Mouse (Mus musculus) urinary bladder, postnatal 14 days (tissue): Measurements from ENCODE around the gene Pla2g6.

Experiments
- DNase-seq: peaks from one replicate; pipeline ENCODE4 v3.0.0; 2021; ENCODE audit warnings: low spot score

Gene Pla2g6

DNA sequence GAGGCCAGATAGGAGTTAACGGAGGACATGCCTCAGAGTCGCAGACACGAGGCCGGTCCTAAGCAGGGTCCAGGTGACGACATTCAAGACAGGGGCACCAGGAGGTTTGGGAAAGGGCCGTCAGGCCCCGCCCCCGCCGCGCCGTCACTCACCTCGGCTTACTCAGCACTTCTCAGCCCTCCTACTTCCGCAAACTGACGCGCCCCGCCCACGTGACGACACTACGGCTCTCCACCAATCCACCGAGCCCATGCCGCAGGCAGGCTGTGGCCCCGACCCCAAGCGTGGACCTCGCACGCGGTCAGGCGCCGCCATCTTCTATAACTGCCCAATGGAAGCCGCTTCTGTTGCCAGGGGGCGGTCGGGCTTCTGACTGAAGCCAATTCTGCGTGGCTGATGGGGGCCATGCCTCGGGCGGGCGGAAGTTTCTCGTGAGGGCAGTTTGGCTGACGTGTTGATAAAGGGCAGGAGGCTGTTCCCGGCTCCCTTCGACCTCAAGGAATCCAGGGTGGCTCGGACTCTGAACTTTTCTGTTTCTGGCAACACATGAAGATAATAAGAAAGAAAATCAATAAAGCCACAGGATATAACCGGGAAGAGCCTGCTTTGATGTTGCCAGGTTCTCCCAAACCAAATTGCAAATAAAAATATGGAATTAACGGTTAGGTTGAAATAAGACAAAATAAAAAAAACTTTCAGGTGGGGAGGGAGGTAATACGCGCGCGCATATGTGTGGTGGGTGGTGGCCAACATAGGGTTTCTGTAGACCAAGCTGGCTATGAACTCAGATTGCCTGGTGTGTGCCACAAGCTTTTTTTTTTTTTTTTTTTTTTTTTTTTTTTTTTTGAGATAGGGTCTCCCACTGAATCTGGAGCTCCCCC, at the start of gene Pla2g6:
Gene Pla2g6 (minus strand): TSS at position 333 of the 881 bp plus-strand sequence.
- peak; percentile 100 for DNase-seq

DNA sequence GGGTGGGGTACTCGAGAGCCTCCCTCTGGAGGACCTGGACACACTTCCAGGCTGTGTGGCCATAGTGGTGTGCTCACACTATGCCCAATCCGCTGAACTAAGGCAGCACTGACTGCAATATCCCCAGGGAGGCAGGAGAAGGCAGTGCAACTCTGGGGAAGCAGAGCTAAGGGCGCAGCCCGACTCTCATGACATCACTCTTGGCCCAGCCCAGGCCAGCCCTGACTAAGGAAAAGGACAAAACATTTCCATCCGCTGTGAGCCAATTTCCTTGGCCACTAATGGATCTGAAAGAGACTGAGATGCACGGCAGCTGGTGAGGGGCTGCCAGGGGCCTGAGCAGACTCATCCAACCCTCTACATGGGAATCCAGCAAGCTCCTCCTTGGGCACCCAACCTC, 49.5 kb upstream of the Pla2g6 start:
- peak; percentile 78 for DNase-seq

DNA sequence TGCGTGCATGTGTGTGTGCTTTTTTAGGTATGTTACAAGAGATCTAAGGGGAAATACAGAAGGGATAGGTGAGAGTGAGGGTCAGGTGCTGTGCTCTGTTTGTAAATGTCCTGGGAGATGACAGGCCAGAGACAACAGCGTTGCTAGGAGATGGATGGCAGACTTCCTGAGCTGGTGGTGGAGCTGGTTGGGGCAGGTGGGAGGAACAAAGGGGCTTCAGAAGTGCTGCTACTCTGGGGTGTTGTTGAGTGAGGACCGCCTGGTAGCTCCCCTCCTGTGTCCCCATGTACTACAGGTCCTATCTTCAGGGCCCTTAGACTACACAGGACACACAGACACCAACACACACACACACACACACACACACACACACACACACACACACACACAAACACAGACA, 46.6 kb upstream of the Pla2g6 start:
- no peak for DNase-seq

GRCm38 (mm10) chr15:79370281-79370843, 42.2 kb upstream of the Pla2g6 start:
- DNase-seq, result no peak

- DNase-seq, result no peak
These were observed 41.5 kb upstream of the Pla2g6 start for GRCm38 (mm10) chr15:79369452-79370280.

DNA sequence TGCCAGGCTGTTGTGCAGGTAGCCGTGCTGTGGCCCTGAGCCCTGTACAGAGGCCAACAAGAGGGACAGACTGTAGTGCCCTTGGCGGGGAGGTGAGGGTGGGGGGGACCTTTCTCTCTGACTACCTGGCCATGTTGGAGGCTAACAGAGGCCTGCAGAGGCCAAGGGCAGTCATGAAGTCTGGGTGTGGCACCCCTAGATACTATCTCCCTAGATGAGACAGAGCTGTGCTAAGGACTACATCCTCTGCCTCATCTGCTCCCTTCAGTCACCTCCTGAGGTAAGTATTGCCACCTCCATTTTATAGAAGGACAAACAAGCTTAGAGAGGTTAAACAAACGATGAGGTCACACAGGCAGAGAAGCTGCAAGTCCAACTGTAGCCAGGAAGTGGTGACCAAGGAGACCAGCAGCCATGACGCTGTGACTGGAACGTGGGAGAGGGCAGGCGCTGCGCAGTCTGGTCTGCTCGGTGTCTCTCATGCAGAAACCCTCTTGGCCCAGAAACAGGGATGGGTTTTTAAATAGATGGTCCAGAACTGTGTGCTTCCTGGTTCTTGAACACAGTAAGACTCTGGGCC, 40.8 kb upstream of the Pla2g6 start:
- peak; percentile 49 for DNase-seq

DNA sequence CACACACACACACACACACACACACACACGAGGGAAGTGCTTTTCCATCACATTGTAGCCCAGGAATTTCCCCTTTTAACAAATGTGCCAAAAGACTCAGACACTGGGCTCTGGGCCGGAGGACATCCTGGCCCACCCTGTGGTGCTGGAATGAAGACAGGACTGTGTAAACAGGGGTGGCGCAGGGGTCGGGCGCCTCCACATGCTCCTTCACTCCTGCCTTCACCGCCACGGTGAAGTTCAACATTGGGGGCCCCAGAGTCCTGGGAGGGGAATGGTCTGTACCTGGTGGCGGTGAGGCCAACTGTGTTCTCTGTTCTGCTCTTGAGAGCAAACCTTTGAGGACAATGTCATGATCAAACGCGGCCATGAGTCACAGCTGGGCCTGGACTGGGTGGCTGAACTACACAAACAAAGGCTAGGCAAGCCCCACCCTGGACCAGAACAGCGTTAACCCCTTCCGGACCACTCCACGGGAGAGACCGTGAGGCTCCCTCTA, 40.2 kb upstream of the Pla2g6 start:
- peak; percentile 88 for DNase-seq

DNA sequence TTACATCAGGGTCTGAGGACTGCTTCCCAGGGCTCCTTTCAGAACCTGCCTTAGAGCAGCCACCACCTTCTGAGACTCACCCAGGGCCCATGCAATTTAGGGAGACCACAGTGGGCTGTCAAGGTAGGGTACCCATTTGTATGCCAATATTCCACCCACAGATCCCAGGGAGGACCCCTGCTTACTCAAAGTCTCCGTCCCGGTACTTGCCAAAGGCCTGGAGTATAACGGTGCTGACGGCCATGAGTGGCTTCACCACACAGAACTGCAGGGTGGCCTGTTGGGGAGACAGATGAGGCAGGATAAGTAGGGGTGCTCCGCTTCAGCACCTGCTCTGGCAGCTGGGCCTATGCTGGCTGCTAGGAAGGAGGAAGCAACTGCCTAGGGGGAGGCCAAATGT, 38.2 kb upstream of the Pla2g6 start:
- DNase-seq, result no peak

- no peak for DNase-seq
These were observed 36.9 kb upstream of the Pla2g6 start for GRCm38 (mm10) chr15:79365068-79365467.

- DNase-seq, result no peak
These were observed 35.9 kb upstream of the Pla2g6 start for GRCm38 (mm10) chr15:79364120-79364519.

DNA sequence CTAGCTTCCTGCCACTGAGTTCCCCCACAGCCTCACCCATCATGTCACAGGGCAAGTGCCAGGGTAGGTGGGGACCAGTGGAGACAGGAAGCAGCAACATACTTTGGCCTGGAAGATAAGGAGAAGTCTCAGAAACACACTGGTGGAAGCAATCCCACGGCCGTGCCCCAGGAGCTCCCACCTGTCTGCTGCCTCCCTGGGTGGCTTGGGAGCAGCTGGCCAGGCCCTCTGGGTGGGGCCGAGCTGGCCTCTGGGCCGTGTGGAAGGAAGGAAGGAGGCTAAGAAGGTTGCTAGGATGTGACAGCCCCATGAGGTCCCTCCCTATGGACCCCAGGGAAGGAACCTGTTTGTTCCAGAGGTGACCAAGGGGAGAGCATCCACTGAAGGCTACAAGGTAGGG, 32.8 kb upstream of the Pla2g6 start:
- DNase-seq, result no peak

GRCm38 (mm10) chr15:79360371-79360770, 32.2 kb upstream of the Pla2g6 start:
- no peak for DNase-seq

DNA sequence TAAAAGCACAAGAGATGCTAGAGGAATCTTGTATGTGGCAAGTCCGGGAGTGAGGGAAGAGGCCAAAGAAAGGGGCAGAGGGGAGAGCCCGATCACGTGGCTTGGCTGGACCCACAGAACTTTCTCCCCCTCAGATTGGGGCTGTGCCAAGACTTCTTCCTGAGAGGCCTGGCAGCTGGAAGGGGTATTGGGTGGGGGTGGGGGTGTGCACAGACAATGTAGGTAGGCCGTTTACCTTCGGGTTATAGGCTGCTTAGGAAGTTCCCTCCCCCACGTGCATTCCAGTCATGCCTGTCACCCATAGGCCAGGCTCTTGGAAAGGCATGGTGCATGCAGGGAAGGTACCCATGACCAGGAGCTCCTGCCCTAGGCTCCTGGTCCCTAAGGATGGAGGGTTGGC, 31.8 kb upstream of the Pla2g6 start:
- peak; percentile 23 for DNase-seq

DNA sequence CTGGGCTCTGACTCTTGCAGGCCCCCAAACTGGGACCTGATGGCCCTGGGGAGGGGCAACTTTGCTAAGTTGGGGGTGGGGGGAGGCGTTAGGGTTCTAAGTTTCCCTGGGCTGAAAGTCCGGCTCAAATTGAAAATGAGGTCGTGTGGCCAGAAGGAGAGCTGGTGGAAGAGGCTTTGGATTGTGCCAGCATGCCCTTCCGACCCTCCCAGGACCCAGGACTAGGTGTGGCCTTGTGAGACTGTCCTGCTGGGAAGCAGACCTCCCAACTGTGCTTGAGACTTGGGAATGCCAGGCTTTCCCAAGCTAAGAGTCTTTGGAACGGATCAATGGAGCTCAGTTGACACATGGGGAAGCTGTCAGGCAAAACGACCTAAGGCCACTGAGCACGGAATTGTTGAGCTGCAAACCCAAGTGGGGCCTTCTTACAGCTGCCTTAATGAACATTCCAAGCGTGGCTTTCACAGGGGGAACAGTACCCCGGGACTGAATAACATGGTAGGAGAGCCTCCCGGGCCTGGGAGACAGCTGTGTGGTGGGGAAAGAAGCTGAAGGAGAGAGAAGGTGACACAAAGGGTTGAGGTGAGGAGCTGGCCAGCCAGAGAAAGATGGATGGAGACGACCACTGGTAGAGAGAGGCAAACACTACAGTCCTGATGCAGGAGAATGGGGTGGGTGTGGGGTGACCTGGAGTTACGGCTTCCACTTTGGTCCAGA, 29.9 kb upstream of the Pla2g6 start:
- DNase-seq, result no peak

DNA sequence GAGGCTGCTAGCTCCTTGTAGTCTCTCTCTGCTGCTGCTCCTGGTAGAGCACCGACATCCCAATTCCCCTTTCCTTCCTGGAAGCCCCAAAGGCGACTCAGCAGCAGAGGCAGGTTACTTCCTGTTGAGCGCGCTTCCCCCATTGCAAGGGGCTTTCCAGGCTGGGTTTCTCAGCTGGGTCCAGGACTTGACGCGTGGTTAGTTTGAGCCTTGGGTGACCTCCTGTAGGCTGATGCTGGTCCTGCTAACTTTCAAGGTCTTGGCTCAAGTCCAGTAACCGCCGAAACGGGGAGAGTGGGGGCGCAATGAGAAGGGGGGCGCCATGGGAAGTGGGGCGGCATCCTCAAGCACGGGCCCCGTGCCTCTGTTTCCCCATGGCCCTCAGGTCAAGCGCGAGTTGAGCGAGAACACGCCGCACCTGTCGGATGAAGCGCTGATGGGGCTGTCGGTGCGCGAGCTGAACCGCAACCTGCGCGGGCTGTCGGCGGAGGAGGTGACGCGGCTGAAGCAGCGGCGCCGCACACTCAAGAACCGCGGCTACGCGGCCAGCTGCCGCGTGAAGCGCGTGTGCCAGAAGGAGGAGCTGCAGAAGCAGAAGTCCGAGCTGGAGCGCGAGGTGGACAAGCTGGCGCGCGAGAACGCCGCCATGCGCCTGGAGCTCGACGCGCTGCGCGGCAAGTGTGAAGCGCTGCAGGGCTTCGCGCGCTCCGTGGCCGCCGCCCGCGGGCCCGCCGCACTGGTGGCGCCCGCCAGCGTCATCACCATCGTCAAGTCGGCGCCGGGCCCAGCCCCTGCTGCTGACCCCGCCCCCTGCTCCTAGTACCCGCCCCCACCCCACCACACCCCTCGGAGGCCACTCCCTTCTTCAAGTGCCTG, 29.1 kb upstream of the Pla2g6 start:
- DNase-seq, result peak; percentile 75

GRCm38 (mm10) chr15:79356481-79356880, 28.3 kb upstream of the Pla2g6 start:
- DNase-seq, result no peak

DNA sequence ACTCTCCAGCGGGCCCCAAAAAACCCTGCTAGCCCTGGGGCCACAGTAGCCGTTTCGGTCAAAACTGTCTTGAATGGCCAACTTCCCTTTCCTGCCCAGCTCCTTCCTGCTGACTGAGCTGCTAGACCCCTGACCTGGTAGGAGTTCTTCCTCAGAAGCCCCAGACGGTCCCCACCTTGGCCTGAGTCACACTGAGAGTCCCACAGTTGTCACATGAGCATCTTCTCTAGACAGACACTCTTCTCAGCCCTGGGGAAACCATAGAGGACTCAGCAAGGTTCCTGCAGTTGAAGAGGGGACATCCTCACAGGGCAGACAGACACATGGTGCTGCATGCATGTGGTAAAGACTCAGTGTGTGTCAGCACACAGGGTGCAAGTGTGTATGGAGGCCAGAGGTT, 26.4 kb upstream of the Pla2g6 start:
- no peak for DNase-seq

DNA sequence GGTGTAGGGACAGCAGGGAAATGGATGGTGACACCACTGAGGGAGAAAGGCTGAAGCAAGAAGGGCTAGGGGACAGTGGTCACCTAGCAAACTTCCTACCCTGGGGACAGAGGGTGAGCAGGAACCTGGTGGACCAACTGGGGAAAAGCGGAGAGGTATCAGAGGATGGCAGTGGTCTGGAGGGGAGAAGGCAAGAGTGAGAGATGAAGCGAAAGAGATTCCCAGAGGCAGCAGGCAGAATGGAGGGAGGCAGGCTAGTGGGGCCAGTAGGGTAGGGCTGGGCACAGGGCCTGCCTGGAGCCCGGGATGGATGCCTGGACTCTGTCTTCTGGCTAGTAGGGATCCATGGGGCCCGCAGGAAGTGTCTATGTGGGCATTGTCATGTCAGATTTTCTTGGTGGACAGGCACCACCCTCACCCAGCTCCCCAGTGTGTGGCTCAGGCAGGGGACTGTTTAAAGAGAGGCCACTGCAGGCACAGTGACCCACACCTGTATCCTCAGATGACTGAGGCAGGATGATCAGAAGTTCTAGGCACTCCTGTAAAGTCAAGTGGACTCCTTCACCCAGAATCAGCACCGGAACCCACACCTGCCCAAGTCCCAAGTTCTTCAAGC, 25.6 kb upstream of the Pla2g6 start:
- no peak for DNase-seq

- DNase-seq, result no peak
These were observed 24.3 kb upstream of the Pla2g6 start for GRCm38 (mm10) chr15:79352479-79352878.

DNA sequence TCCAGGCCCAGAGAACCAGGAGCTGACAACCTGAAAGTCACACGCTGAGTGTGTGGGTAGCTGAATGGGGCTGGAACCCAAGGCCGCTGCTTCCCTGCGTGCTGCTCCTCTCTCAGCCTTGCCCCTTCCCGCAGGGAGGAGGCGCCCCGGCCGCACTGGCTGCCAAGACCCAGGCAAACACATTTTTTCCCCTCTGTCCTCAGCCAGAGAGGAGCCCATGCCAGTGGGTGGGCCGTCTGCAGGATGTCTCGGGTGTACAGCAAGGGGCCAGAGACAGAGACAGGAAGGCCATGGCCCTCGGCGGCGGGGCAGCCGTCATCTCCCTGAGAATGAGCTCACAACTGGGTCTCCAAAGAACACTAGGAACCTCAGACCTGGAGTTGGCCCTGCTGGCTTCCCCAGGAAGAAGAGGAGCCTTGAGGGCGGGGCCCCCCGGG, 23.2 kb upstream of the Pla2g6 start:
- DNase-seq, result peak; percentile 65
